Mouse (Mus musculus) urinary bladder, postnatal 36 days (tissue): ENCODE data around the gene Ptgds.

Experiments
- DNase-seq, 2 experiments: peaks; one replicate each; pipeline ENCODE4 v3.0.0; 2022; ENCODE audit warnings: low spot score in 2 of 2, mixed read lengths in 1 of 2

The Ptgds gene

GRCm38 (mm10) chr2:25469969-25470368 is at the start of gene Ptgds:
Gene Ptgds, minus strand, starts transcription at chr2:25470046.
- DNase-seq = no peak

- DNase-seq = no peak
These were observed 40.1 kb upstream of the Ptgds start for GRCm38 (mm10) chr2:25509912-25510311.

GRCm38 (mm10) chr2:25506964-25507363 is 37.1 kb upstream of the Ptgds start:
- no peak for DNase-seq

- no peak for DNase-seq
These were observed 36.0 kb upstream of the Ptgds start for GRCm38 (mm10) chr2:25505860-25506259.

- DNase-seq = no peak
These were observed 35.2 kb upstream of the Ptgds start for GRCm38 (mm10) chr2:25505000-25505399.

- no peak for DNase-seq
These were observed 34.7 kb upstream of the Ptgds start for GRCm38 (mm10) chr2:25504538-25504937.

GRCm38 (mm10) chr2:25502726-25503125 is 32.9 kb upstream of the Ptgds start:
- peak; percentile 18 to 35 for DNase-seq

GRCm38 (mm10) chr2:25501593-25502486 is 32.0 kb upstream of the Ptgds start, which contains the start of gene C8g:
Gene C8g, minus strand, starts transcription at chr2:25501719.
- no peak for DNase-seq

GRCm38 (mm10) chr2:25500576-25501405 is 30.9 kb upstream of the Ptgds start, which contains the start of gene Fbxw5:
Gene Fbxw5, plus strand, starts transcription at chr2:25500750.
- DNase-seq = peak; percentile 63 to 81

GRCm38 (mm10) chr2:25500071-25500575 is 30.3 kb upstream of the Ptgds start:
- DNase-seq = no peak

- no peak for DNase-seq
These were observed 29.0 kb upstream of the Ptgds start for GRCm38 (mm10) chr2:25498622-25499478.

GRCm38 (mm10) chr2:25497846-25498575 is 28.2 kb upstream of the Ptgds start:
- no peak for DNase-seq

GRCm38 (mm10) chr2:25496462-25496861 is 26.6 kb upstream of the Ptgds start:
- DNase-seq = no peak

GRCm38 (mm10) chr2:25493476-25493961 is 23.7 kb upstream of the Ptgds start, which contains the start of gene Lcn12:
Gene Lcn12, minus strand, starts transcription at chr2:25493911.
- no peak for DNase-seq

GRCm38 (mm10) chr2:25492988-25493387 is 23.1 kb upstream of the Ptgds start:
- DNase-seq = no peak

GRCm38 (mm10) chr2:25488671-25489068 is 18.8 kb upstream of the Ptgds start:
- peak in 1 of 2 experiments; percentile 21 for DNase-seq

- no peak for DNase-seq
These were observed 18.3 kb upstream of the Ptgds start for GRCm38 (mm10) chr2:25487965-25488670.

GRCm38 (mm10) chr2:25484901-25485647 is 15.2 kb upstream of the Ptgds start:
- DNase-seq = no peak

- no peak for DNase-seq
These were observed 13.1 kb upstream of the Ptgds start for GRCm38 (mm10) chr2:25482969-25483368.
